Mouse (Mus musculus): ENCODE measurements around the gene Tex14. TPM values are rescaled to one million over a fixed set of nuclear protein-coding genes. Genes with fewer than 3 reads are reported as not detected.
A peak's percentile ranks its signal among the peaks of the same experiment; 100 is the strongest.
"Not testable (repeated sequence)": the region's sequence is repeated elsewhere in the genome, so short reads cannot be mapped to it uniquely, and the experiment has no call there.

The Tex14 gene
- polyA plus RNA-seq, 1 experiment from 2014 or later: 0.65 TPM

DNA sequence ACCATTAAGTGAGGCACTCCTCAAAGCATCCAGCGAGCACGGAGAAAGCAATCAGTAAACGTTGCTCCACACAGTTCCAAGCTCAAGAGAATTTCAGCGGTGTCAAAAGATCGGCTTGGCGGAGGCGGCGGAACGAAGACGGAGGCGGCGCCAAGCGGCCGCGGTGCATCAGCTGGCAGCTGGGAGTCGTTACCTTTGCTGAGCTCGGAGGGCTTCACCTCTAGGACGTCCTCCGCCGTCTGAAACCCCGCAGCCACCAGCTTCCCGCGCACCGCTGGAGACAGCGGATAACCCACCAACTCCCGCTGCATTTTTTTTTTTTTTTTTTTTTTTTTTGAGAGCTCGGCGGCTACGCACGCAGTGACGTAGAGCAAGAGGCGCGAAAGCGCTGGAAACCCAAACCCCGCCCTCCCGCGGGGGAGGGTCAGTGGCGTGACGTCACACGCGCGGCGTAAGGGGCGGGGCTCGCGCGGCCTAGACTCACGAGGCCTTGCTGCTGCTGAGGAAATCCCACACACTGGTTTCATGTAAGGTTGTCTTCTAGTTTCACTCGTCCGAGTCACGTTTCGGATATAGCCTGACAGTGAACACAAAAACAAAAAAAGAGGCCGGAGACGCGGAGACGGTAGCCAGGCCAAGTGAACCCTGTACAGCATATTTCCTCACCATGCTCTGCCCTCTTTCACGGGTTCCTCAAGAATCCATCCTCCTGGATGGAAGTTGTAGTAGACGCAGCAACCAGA is 583 bp upstream of the Tex14 start:
- no peaks in the 10 kb centered on the region for H3K36me3 ChIP-seq
- WGBS: 2% methylated on average over 58 of the region's 58 CpGs
- peak overlapping the region; percentile 96 for H3K27ac ChIP-seq
- ATAC-seq (replicated peaks; ENCODE audit: low FRiP score): peak; percentile 96
- no peaks in the 10 kb centered on the region for H3K9me3 ChIP-seq (replicated peaks)
- H3K4me3 ChIP-seq (replicated peaks): peak overlapping the region; percentile 69
- H3K9ac ChIP-seq: peak overlapping the region; percentile 64
- H3K4me1 ChIP-seq: peaks cover 6% of the 10 kb centered on the region
- peak overlapping the region; percentile 66 for H3K4me2 ChIP-seq
- H3K27me3 ChIP-seq: no peaks in the 10 kb centered on the region; the same call in 1 of the 2 replicates

DNA sequence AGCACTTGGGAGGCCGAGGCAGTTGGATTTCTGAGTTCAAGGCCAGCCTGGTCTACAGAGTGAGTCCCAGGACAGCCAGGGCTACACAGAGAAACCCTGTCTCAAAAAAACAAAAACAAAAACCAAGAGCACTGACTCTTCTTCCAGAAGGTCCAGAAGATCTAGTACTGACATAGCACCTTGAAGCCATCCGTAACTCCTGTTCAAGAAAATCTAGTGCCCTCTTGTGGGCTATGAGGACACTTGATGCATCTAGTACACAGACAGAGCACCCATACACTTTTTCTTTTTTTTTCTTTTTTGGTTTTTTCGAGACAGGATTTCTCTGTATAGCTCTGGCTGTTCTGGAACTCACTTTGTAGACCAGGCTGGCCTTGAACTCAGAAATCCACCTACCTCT is 8.5 kb downstream of the Tex14 start:
- H3K4me2 ChIP-seq; H3K9me3 ChIP-seq (replicated peaks); H3K36me3 ChIP-seq; ATAC-seq (replicated peaks; ENCODE audit: low FRiP score); H3K27ac ChIP-seq; H3K4me1 ChIP-seq; H3K4me3 ChIP-seq (replicated peaks); H3K9ac ChIP-seq; H3K27me3 ChIP-seq: not testable (repeated sequence)
- WGBS: 63% methylated on average over 3 of the region's 3 CpGs

DNA sequence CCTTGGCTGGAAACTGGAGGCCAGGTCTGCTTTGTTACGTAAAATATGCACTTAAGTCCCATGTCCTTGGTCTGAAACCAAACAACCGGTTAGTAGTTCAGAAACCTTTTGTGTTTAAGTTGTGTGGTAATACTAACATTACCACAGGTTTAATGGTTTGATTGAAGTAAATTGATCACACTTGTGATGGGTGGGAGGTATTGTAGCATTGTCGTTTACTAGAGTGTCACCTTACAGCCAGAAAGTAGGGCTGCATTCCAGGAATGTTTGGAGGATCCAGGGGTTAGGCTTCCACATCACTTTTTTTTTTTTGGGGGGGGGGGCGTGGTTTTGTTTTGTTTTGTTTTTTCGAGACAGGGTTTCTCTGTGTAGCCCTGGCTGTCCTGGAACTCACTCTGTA is 11.3 kb downstream of the Tex14 start:
- Histone ChIP-seq H3K36me3 (no peaks in the 10 kb centered on the region), H3K27me3 (no peaks in the 10 kb centered on the region), H3K9ac (no peak overlapping the region), H3K4me2 (no peak overlapping the region), H3K27ac (no peak overlapping the region), H3K9me3 (replicated peaks) (no peaks in the 10 kb centered on the region), H3K4me1 (no peaks in the 10 kb centered on the region), H3K4me3 (replicated peaks) (no peak overlapping the region)
- WGBS: 42% methylated on average over 5 of the region's 5 CpGs
- no peak for ATAC-seq (replicated peaks; ENCODE audit: low FRiP score)

DNA sequence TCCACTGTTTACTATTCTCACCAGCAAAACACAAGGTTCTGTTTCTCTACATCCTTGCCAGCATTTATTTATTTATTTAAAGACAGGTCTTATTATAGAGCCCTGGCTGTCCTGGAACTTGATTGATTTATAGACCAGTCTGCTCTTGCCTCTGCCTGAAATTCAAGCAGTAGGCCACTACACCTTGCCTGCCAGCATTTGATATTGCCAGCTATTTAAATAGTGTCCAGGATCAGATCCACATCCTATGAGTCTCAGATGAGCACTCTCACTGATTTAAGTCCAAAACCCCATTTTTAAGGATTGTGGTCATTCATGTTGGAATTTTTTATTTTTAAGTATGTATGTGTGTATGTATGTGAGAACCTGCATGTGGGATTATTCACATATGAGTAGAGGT is 16.0 kb downstream of the Tex14 start:
- Histone ChIP-seq H3K4me2 (no peak overlapping the region), H3K27ac (no peak overlapping the region), H3K9me3 (replicated peaks) (no peaks in the 10 kb centered on the region), H3K4me3 (replicated peaks) (no peak overlapping the region), H3K9ac (no peak overlapping the region), H3K27me3 (no peaks in the 10 kb centered on the region), H3K36me3 (no peaks in the 10 kb centered on the region), H3K4me1 (peaks cover 10% of the 10 kb centered on the region)
- ATAC-seq (replicated peaks; ENCODE audit: low FRiP score): no peak

DNA sequence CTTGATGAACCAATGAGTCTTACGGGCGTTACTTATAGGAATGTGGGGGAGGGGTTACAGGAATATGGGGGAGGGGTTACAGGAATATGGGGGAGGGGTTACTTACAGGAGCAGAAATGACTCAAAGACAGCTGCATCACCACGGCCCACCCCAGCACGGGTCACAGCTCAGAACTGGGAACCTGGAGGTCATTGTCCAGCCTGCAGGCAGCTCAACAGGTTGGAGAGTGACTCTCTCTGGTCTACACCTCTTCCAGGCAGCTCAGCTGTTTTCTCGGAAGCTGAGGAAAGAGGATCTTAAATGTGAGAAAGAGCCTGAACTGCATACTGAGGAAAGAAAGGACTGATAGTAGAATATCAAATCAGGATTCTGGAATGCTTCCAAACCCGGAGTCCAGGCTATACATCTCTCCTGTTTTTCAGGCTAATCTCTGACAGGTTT is 16.9 kb downstream of the Tex14 start:
- H3K36me3 ChIP-seq: no peaks in the 10 kb centered on the region
- peaks cover 13% of the 10 kb centered on the region for H3K4me1 ChIP-seq
- H3K27me3 ChIP-seq: no peaks in the 10 kb centered on the region
- 8% methylated on average over 6 of the region's 6 CpGs for WGBS
- no peak for ATAC-seq (replicated peaks; ENCODE audit: low FRiP score)
- H3K9me3 ChIP-seq (replicated peaks): no peaks in the 10 kb centered on the region
- H3K9ac ChIP-seq: peak overlapping the region; percentile 49
- peak overlapping the region; percentile 66 for H3K4me2 ChIP-seq
- peak overlapping the region; percentile 94 for H3K27ac ChIP-seq
- peak overlapping the region; percentile 46 for H3K4me3 ChIP-seq (replicated peaks)

DNA sequence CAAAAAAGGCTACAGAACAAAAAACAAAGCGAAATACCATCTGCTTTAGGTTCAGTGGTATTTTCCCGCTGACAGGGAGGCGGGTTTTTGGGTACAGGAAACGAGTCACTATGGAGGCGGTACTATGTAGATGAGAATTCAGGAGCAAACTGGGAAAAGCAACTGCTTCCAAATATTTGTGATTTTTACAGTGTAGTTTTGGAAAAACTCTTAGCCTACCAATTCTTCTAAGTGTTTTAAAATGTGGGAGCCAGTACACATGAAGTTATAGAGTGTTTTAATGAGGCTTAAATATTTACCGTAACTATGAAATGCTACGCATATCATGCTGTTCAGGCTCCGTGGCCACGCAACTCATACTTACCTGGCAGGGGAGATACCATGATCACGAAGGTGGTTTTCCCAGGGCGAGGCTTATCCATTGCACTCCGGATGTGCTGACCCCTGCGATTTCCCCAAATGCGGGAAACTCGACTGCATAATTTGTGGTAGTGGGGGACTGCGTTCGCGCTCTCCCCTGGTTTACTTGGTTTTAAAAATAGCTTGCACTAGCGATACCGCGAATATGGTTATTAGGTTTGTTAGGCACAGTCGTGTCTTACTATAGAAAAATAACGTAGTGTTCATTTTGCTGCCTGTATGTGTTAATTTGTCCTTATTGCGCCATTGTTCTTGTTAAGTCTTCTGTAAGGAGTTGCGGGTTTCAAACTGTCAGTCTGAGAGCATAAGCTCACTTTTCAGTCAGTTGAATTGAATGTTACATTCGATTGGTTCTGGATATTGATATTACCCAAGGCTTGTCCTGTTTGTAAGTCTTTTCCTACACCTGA is 17.9 kb downstream of the Tex14 start:
- Histone ChIP-seq H3K4me3 (replicated peaks) (peak overlapping the region; percentile 46), H3K4me2 (peak overlapping the region; percentile 66), H3K4me1 (peaks cover 13% of the 10 kb centered on the region), H3K27me3 (no peaks in the 10 kb centered on the region), H3K27ac (peak overlapping the region; percentile 94), H3K9ac (peak overlapping the region; percentile 49), H3K9me3 (replicated peaks) (no peaks in the 10 kb centered on the region), H3K36me3 (no peaks in the 10 kb centered on the region)
- WGBS: under 1% methylated on average over 26 of the region's 26 CpGs
- peak; percentile 82 for ATAC-seq (replicated peaks; ENCODE audit: low FRiP score)

DNA sequence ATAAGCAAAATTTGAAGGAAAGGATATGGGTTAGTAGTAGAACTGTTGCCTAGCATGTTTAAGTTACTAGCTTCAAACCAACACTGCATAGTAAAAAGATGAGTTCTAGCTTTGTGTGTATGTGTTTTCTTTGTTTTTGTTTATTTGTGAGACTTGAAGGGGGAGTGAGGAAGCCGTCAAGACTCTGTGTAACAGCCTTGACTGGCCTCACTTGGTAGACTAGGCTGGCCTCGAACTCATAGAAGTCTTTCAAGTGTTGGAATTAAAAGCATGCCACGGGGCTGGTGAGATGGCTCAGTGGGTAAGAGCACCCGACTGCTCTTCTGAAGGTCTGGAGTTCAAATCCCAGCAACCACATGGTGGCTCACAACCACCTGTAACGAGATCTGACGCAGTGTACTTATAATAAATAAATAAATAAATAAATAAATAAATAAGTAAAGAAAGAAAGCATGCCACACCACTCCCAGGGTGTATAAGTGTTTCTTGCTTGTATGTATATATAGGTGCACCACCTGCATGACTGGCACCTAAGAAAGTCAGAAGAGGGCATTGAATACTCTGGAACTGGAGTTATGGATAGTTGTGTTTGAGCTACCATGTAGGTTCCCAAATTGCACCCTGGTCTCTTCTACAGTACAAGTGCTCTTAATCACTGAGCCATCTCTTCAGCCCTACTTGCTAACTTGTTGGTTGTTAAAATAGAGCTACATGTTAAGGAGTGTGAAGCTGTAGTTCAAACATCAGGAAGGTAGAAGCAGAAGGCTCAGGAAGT is 18.9 kb downstream of the Tex14 start:
- H3K27ac ChIP-seq: peak overlapping the region; percentile 94
- H3K36me3 ChIP-seq: no peaks in the 10 kb centered on the region
- H3K4me1 ChIP-seq: peaks cover 15% of the 10 kb centered on the region
- no peak overlapping the region for H3K9ac ChIP-seq
- no peak overlapping the region for H3K4me2 ChIP-seq
- H3K9me3 ChIP-seq (replicated peaks): no peaks in the 10 kb centered on the region
- no peaks in the 10 kb centered on the region for H3K27me3 ChIP-seq
- WGBS: 43% methylated on average over 6 of the region's 6 CpGs
- H3K4me3 ChIP-seq (replicated peaks): no peak overlapping the region
- ATAC-seq (replicated peaks; ENCODE audit: low FRiP score): no peak

DNA sequence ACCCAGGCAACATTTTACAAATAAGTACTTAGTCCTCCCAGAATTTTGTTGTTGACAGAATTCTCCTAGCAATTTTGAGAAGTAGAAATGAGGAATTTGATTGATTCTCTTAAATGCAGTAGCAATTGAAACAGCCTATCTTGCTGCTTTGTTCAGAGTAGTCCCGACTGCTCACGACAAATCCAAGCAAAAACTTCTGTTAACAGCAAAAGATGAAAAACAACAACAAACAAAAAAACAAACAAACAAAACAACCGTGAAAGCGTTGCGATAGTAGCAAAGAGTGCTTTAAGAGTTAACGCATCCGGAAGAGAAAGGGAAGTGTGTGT is 21.2 kb downstream of the Tex14 start:
- peak overlapping the region; percentile 44 for H3K4me3 ChIP-seq (replicated peaks)
- no peaks in the 10 kb centered on the region for H3K9me3 ChIP-seq (replicated peaks)
- H3K36me3 ChIP-seq: no peaks in the 10 kb centered on the region
- ATAC-seq (replicated peaks; ENCODE audit: low FRiP score): no peak; the same call in 1 of the 2 replicates
- no peaks in the 10 kb centered on the region for H3K27me3 ChIP-seq
- peak overlapping the region; percentile 83 for H3K27ac ChIP-seq
- WGBS: 0% methylated on average over 7 of the region's 7 CpGs
- peak overlapping the region; percentile 60 for H3K4me2 ChIP-seq
- peak overlapping the region; percentile 41; the same call in 1 of the 2 replicates for H3K9ac ChIP-seq
- peaks cover 15% of the 10 kb centered on the region for H3K4me1 ChIP-seq

DNA sequence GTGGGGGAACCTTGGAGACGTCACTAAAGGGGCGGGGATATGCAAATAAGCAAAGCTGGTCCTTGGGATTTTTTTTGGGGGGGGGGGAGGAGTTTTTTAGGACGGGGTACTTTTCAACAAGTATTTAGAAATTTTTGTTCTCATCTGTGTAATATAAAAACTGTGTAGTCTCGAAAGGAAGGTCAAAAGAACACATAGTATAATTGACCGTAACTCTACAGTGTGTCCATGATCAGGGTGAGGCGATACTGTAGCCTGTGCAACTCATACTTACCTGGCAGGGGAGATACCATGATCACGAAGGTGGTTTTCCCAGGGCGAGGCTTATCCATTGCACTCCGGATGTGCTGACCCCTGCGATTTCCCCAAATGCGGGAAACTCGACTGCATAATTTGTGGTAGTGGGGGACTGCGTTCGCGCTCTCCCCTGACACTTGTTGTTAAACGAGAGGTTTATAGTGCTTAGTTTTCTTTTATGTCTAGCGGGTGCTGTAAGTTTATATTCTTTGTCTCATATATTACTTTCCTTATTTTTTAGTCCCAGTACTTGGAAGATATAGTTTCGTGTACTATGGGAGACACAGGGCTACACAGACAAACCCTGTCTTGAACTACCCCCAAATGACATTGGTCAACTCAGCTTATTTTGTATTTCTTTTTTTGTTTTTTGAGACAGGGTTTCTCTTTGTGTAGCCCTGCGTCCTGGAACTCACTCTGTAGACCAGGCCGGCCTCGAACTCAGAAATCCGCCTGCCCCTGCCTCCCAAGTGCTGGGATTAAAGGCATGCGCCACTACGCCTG is 21.8 kb downstream of the Tex14 start:
- not testable (repeated sequence) for H3K9me3 ChIP-seq (replicated peaks); H3K27me3 ChIP-seq; H3K36me3 ChIP-seq
- Histone ChIP-seq H3K4me3 (replicated peaks) (peak overlapping the region; percentile 44), H3K9ac (0 out of 2 replicates have a peak overlapping the region, but pooled peaks have one; percentile 41), H3K4me1 (peaks cover 13% of the 10 kb centered on the region), H3K4me2 (peak overlapping the region; percentile 60), H3K27ac (peak overlapping the region; percentile 83)
- ATAC-seq (replicated peaks; ENCODE audit: low FRiP score): peak; percentile 92
- 1% methylated on average over 24 of the region's 24 CpGs for WGBS

DNA sequence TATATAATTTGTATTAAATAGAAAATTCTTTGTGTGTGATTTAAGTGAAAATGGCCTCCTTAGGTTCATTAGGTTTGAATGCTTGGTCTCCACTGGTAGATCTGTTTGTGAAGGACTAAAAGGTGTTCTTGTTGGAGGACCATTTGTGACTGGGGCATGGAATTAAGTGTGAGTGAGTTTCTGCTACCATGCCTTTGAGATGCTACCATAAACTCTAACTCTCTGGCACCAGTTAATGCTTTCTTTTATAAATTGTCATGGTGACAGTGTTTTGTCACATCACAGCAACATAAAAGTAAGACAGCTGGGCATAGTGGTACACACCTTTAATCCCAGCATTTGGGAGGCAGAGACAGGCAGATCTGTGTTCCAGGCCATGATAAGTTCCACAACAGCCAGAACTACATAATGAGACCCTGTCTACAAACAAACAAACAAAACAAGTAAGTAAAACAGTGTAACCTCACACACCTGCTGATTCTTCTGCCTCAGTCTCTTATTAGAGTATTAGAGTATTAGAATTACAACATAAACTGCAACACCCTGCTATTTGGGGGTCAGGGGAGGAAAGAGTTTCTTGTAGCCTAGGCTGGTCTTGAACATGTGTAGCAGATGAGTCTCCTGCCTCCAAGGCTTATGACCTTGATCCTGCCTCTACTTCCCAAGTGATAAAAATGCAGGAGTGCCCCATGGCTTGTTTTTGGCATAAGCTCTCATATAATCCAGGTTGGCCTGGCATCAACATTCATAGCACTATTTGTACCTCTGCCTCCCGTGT is 22.6 kb downstream of the Tex14 start:
- H3K9me3 ChIP-seq (replicated peaks): no peaks in the 10 kb centered on the region
- peak overlapping the region; percentile 68 for H3K27ac ChIP-seq
- no peaks in the 10 kb centered on the region for H3K36me3 ChIP-seq
- H3K27me3 ChIP-seq: no peaks in the 10 kb centered on the region
- H3K9ac ChIP-seq: no peak overlapping the region
- 46% methylated on average over 1 of the region's 1 CpGs for WGBS
- H3K4me1 ChIP-seq: peaks cover 7% of the 10 kb centered on the region; the same call in 1 of the 2 replicates
- H3K4me2 ChIP-seq: no peak overlapping the region
- ATAC-seq (replicated peaks; ENCODE audit: low FRiP score): no peak
- no peak overlapping the region for H3K4me3 ChIP-seq (replicated peaks)

Measured in kidney, embryonic 15.5 days (tissue).